Mouse (Mus musculus): ENCODE results near the gene Olfr885. TPM values are rescaled to one million over a fixed set of nuclear protein-coding genes. Genes with fewer than 3 reads are reported as not detected.

Gene Olfr885
- not detected in 2 replicates for polyA plus RNA-seq (2016; fragmentation: Nextera tagmentation; extraction: Ambion mirVana)

GRCm38 (mm10) chr9:38061022-38061421, at the start of gene Olfr885:
Gene Olfr885 (plus strand): TSS chr9:38061322.
- H3K4me3 ChIP-seq, result no peak within 1 kb of the TSS
- 86% methylated on average over 3 of the region's 3 CpGs for WGBS
- H3K36me3 ChIP-seq (replicated peaks), result no peaks in the 10 kb centered on the region
- no peaks in the 10 kb centered on the region for H3K27me3 ChIP-seq (replicated peaks; ENCODE audit: low read depth, poor library complexity, severe bottlenecking)
- no peaks in the 10 kb centered on the region for H3K4me1 ChIP-seq
- no peaks in the 10 kb centered on the region for H3K9me3 ChIP-seq
- DNase-seq (ENCODE audit: low spot score), result no peak
- no peak within 1 kb of the TSS for H3K27ac ChIP-seq (replicated peaks)

- Histone ChIP-seq H3K36me3 (replicated peaks) (no peaks in the 10 kb centered on the region), H3K27me3 (replicated peaks; ENCODE audit: low read depth, poor library complexity, severe bottlenecking) (no peaks in the 10 kb centered on the region), H3K27ac (replicated peaks) (no peak within 1 kb of the TSS), H3K4me1 (no peaks in the 10 kb centered on the region), H3K4me3 (no peak within 1 kb of the TSS), H3K9me3 (no peaks in the 10 kb centered on the region)
- DNase-seq (ENCODE audit: low spot score), result no peak
- 94% methylated on average over 1 of the region's 1 CpGs for WGBS
Measured at GRCm38 (mm10) chr9:38025508-38025907, 35.6 kb upstream of the Olfr885 start, which contains the start of gene Olfr883. Gene Olfr883 (plus strand): TSS chr9:38025808.

- no peak within 1 kb of the TSS for H3K27ac ChIP-seq (replicated peaks)
- WGBS, result 82% methylated on average over 1 of the region's 1 CpGs
- no peak for DNase-seq (ENCODE audit: low spot score)
- H3K4me3 ChIP-seq, result no peak within 1 kb of the TSS
- no peaks in the 10 kb centered on the region for H3K27me3 ChIP-seq (replicated peaks; ENCODE audit: low read depth, poor library complexity, severe bottlenecking)
- H3K9me3 ChIP-seq, result no peaks in the 10 kb centered on the region
- H3K4me1 ChIP-seq, result no peaks in the 10 kb centered on the region
- no peaks in the 10 kb centered on the region for H3K36me3 ChIP-seq (replicated peaks)
Measured at GRCm38 (mm10) chr9:38046255-38046654, 14.9 kb upstream of the Olfr885 start, which contains the start of gene Olfr884. Gene Olfr884 (plus strand): TSS chr9:38046555.

- H3K4me3 ChIP-seq, result no peak within 1 kb of the TSS
- H3K4me1 ChIP-seq, result no peaks in the 10 kb centered on the region
- no peak for DNase-seq (ENCODE audit: low spot score)
- no peak within 1 kb of the TSS for H3K27ac ChIP-seq (replicated peaks)
- H3K27me3 ChIP-seq (replicated peaks; ENCODE audit: low read depth, poor library complexity, severe bottlenecking), result no peaks in the 10 kb centered on the region
- WGBS, result 88% methylated on average over 1 of the region's 1 CpGs
- no peaks in the 10 kb centered on the region for H3K9me3 ChIP-seq
- no peaks in the 10 kb centered on the region for H3K36me3 ChIP-seq (replicated peaks)
Measured at GRCm38 (mm10) chr9:38083772-38084171, 22.6 kb downstream of the Olfr885 start, which contains the start of gene Olfr887. Gene Olfr887 (plus strand): TSS chr9:38084072.

- H3K4me1 ChIP-seq, result no peaks in the 10 kb centered on the region
- WGBS, result 80% methylated on average over 1 of the region's 1 CpGs
Measured at GRCm38 (mm10) chr9:38107828-38108227, 46.7 kb downstream of the Olfr885 start, which contains the start of gene Olfr888. Gene Olfr888 (plus strand): TSS chr9:38108128.

More at GRCm38 (mm10) chr9:38107828-38108227, 46.7 kb downstream of the Olfr885 start, which contains the start of gene Olfr888:
- Histone ChIP-seq H3K27ac (replicated peaks) (no peak within 1 kb of the TSS), H3K27me3 (replicated peaks; ENCODE audit: low read depth, poor library complexity, severe bottlenecking) (no peaks in the 10 kb centered on the region), H3K4me3 (no peak within 1 kb of the TSS), H3K36me3 (replicated peaks) (no peaks in the 10 kb centered on the region), H3K9me3 (no peaks in the 10 kb centered on the region)
- no peak for DNase-seq (ENCODE audit: low spot score)

Other genes starting within 250 kb of the Olfr885 start
- not detected in 2 replicates for gene Olfr877, start 207.1 kb upstream of the Olfr885 start, polyA plus RNA-seq (2016; fragmentation: Nextera tagmentation; extraction: Ambion mirVana)
- not detected in 2 replicates for gene Olfr145, start 164.6 kb upstream of the Olfr885 start, polyA plus RNA-seq (2016; fragmentation: Nextera tagmentation; extraction: Ambion mirVana)
- not detected in 2 replicates for gene Olfr878, start 143.5 kb upstream of the Olfr885 start, polyA plus RNA-seq (2016; fragmentation: Nextera tagmentation; extraction: Ambion mirVana)
- gene Olfr881, start 69.5 kb upstream of the Olfr885 start, polyA plus RNA-seq (2016; fragmentation: Nextera tagmentation; extraction: Ambion mirVana), result not detected in 2 replicates
- gene Olfr883, start 35.5 kb upstream of the Olfr885 start, polyA plus RNA-seq (2016; fragmentation: Nextera tagmentation; extraction: Ambion mirVana), result not detected in 2 replicates
- gene Olfr884, start 14.8 kb upstream of the Olfr885 start, polyA plus RNA-seq (2016; fragmentation: Nextera tagmentation; extraction: Ambion mirVana), result not detected in 2 replicates
- not detected in 2 replicates for gene Olfr887, start 22.8 kb downstream of the Olfr885 start, polyA plus RNA-seq (2016; fragmentation: Nextera tagmentation; extraction: Ambion mirVana)
- gene Olfr888, start 46.8 kb downstream of the Olfr885 start, polyA plus RNA-seq (2016; fragmentation: Nextera tagmentation; extraction: Ambion mirVana), result not detected in 2 replicates
- gene Olfr889, start 53.9 kb downstream of the Olfr885 start, polyA plus RNA-seq (2016; fragmentation: Nextera tagmentation; extraction: Ambion mirVana), result 0.19 and 0.26 TPM in 2 replicates
- gene Olfr890, start 81.2 kb downstream of the Olfr885 start, polyA plus RNA-seq (2016; fragmentation: Nextera tagmentation; extraction: Ambion mirVana), result not detected in 2 replicates
- not detected in 2 replicates for gene Olfr891, start 119.5 kb downstream of the Olfr885 start, polyA plus RNA-seq (2016; fragmentation: Nextera tagmentation; extraction: Ambion mirVana)
- not detected in 2 replicates for gene Olfr893, start 147.0 kb downstream of the Olfr885 start, polyA plus RNA-seq (2016; fragmentation: Nextera tagmentation; extraction: Ambion mirVana)
- gene Olfr894, start 156.7 kb downstream of the Olfr885 start, polyA plus RNA-seq (2016; fragmentation: Nextera tagmentation; extraction: Ambion mirVana), result not detected in 2 replicates
- gene Olfr143, start 191.5 kb downstream of the Olfr885 start, polyA plus RNA-seq (2016; fragmentation: Nextera tagmentation; extraction: Ambion mirVana), result not detected in 2 replicates
- not detected in 2 replicates for gene Olfr895, start 206.5 kb downstream of the Olfr885 start, polyA plus RNA-seq (2016; fragmentation: Nextera tagmentation; extraction: Ambion mirVana)
- not detected in 2 replicates for gene Olfr896-ps1, start 229.8 kb downstream of the Olfr885 start, polyA plus RNA-seq (2016; fragmentation: Nextera tagmentation; extraction: Ambion mirVana)